Mouse (Mus musculus) adipocyte (in vitro differentiated cells): ENCODE measurements around the gene Tmem91.

ENCODE experiments used
- DNase-seq: peaks from one replicate; pipeline ENCODE4 v3.0.0-alpha.2; 2016; ENCODE audit warnings: low spot score

Tmem91 gene

GRCm38 (mm10) chr7:25699851-25700250 lies 24.9 kb upstream of the Tmem91 start:
- no peak for DNase-seq

DNA sequence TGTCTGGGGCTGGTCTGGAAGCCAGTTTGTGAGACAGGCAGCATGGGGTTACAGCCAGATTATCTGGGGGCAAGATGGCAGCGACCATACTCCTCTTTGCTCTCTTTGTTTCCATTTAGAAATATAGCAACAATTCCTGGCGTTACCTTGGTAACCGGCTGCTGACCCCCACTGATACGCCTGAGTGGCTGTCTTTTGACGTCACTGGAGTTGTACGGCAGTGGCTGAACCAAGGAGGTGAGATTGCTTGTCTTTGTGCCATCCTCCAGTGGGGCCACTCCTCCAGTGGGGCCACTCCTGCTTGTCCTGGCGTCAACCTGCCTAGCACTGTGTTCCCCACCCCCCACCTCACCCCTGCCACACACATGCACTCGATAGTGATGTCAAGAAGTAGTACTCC lies 19.1 kb upstream of the Tmem91 start:
- no peak for DNase-seq

- DNase-seq = no peak
Measured at GRCm38 (mm10) chr7:25690051-25690450, 15.1 kb upstream of the Tmem91 start.

GRCm38 (mm10) chr7:25689603-25690021 lies 14.6 kb upstream of the Tmem91 start:
- no peak for DNase-seq

DNA sequence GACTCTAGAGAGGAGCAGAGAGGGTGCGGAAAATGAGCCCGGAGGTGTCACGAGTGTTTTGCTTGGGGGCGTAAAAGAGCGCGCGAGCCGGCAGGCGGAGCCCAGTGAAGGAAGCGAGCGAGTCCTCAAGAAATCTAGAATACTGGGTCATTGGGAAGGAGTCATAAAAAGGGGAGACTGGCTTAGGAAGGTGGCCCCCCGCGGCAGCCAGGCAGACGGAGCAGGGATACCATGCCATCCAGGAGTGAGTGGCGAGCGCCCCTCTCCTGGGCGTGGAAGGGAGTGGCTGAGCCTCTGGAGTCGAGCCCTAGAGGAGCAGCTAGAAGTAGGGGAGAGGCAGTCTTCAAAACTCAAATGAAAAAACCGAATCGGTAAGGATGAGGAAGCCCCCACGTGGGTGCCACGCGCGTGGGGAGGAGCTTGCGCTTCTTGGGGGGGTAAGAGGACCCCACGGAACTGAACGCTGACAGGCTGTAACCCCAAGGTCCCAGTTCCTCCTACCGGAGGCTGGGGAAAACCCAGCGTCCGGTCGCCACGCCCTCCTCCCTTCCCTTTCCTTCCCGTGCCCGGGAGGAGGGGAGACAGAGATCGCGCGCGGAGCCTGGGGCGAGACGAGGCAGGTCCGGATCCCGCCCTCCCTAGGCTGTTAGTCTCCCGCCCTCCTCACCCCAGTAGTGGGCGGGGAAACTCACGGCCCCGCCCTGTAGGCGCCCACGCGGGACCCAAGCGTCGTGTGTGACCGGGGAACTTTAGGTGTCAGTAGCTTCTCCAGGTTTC lies 14.0 kb upstream of the Tmem91 start:
- DNase-seq = peak; percentile 71

DNA sequence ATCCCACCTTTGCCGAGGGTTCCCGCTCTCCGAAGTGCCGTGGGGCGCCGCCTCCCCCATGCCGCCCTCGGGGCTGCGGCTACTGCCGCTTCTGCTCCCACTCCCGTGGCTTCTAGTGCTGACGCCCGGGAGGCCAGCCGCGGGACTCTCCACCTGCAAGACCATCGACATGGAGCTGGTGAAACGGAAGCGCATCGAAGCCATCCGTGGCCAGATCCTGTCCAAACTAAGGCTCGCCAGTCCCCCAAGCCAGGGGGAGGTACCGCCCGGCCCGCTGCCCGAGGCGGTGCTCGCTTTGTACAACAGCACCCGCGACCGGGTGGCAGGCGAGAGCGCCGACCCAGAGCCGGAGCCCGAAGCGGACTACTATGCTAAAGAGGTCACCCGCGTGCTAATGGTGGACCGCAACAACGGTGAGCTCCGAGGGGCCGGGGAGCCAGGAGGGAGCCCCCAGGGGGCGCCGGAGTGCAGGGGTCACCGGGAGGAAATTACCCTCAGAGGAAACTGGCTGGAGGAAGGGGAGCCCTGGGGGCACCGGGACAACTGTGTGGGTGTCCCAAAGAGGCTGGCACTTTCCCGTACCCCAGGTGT lies 12.9 kb upstream of the Tmem91 start:
- DNase-seq = peak; percentile 14

- peak; percentile 64 for DNase-seq
Measured at GRCm38 (mm10) chr7:25686680-25687531, 11.9 kb upstream of the Tmem91 start, which contains the start of gene Tgfb1. Tgfb1 (plus strand) TSS chr7:25687002.

DNA sequence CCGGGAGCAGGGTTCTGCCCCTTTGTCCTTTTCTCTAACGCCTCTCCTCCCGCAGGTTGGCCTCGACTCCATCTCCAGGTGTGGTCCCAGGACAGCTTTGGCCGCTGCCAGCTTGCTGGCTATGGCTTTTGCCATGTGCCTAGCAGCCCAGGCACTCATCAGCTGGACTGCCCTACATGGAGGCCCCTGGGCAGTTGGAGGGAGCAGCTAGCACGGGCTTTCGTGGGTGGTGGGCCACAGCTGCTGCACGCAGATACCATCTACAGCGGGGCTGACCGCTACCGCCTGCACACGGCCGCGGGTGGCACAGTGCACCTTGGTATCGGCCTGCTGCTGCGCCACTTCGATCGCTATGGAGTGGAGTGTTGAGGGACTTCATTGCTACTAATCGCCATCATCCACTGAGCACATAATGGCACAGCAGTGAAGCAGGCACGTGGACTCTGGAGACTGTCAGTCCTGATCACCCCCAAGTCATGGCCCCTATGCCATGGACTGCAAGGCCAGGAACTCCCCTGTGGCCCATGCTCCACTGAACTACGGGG lies 11.0 kb upstream of the Tmem91 start:
- no peak for DNase-seq

GRCm38 (mm10) chr7:25684659-25685058 lies 9.7 kb upstream of the Tmem91 start:
- DNase-seq = no peak

DNA sequence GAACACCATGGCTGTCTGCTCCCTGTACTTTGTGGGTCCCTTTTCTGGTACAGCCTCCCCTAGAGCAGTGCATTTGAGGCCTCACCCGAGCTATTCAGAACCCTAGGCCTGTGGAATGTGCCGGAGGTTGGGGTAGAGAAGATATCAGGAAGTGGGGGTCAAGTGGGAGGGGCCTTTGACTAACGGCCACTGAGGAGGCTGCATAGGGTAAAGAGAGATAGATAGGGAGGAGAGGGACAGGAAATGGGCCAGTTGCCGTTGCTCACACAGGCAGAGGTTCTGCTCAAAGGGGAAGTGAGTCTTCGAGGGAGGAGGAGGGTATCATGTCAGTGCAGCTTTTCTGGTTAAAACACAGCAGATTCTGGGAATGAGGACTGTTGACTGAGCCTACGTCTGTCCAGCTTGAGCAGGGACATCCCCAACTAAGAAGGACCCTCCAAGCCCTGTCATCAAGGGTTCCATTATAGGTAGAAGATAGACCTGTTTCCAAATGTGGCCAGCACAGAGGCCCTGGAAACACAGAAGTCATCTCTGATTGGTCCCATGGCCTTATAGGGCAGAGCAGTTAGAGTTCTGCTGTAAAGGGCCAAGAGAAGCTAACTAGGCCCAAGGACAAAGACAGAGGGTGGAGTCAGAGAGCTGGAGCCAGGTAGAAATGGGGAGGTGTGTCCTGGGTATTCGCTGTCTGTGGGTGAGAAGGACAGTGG lies 8.7 kb upstream of the Tmem91 start:
- DNase-seq = no peak

DNA sequence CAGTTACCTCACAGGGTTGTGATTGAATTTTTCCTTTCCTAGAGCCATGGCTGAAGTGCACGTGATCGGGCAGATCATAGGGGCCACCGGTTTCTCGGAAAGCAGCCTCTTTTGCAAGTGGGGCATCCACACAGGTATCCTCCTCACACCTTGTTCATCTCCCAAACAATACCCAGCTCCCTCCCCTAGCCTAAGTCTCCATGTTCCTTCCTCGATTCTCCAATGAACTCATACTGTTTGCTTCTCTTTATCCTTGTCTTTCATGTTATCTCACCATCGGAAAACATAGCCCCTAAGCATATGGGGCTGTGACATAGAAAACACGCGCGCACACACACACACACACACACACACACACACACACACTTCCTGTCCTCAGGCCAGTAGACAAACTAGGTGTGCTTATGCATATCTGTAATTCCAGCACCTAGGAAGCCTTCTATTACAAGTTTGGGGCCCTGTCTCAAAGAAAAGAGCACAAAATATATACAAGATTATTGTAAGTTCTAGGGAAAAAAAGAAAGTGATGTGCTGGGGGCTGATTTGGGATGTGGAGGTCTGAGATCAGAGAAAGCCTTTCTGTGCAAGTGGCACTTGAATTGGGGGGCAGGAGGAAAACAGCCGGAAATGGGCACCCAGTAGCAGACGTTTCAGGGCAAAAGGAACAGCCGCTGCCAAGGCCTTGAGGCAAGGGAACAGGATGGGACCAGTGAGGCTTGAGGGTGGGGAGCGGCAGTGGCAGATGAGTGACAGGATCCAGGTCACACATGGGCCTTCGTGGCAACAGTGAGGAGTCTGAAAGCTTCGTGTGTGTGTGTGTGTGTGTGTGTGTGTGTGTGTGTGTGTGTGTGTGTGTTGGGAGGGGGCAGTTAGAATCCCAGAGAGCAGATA lies 6.6 kb upstream of the Tmem91 start:
- no peak for DNase-seq

- peak; percentile 94 for DNase-seq
Measured at GRCm38 (mm10) chr7:25680514-25681258, 5.7 kb upstream of the Tmem91 start, which contains the start of gene B9d2. B9d2 (plus strand) TSS chr7:25680780.

DNA sequence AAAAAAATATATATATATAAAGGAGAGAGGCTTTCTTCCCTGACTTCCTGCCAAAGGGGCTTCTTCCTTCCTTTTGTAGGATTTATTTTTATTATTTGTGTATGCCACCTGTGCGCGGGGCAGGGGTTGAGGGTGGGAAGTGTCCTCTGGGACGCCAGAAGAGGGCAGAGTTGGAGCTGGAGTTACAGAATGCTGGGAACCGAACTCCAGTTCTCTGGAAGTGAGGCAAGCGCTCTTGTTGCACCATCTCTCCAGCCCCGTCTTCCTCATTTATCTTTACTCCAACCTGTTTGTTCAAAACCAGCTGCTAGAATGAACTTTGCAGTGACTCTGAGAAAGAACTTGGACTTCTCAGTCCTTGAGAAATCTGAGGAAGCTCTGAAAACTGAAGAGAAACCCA lies 5.0 kb upstream of the Tmem91 start:
- peak; percentile 47 for DNase-seq

- DNase-seq = no peak
Measured at GRCm38 (mm10) chr7:25677013-25677412, 2.0 kb upstream of the Tmem91 start.

DNA sequence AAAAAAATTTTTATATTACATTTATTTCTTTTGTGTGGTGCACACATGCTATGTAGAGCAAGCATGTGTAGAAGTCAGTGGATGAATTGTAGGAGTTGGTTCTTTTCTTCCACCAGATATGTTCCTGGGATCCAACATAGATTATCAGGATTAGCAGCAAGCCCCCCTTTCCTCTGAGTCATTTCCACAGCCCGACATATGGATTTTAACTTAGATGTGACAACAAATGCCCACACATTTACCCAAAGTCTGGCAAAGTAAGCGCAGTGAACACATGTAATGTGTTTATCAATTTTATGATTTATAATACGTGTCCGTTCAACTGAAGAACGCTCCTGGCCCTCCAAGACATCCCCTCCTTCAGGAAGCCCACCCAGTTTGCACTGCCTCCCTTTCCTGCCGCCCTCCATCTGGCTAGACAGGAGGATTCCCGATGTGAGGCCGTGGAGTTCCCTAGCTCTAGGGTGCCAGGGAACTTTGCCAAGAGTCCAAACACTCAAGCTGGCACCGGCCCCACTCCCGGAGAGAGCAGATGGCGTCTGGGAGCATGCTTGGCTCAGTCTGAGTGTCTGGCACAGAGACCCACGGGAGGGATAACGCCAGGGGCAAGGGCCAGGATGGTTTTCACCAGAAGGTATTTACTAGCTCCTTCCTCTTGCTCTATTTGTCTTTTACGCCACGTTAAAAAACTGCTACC lies 1.3 kb upstream of the Tmem91 start:
- DNase-seq = peak; percentile 89

GRCm38 (mm10) chr7:25675405-25675804 lies 439 bp upstream of the Tmem91 start:
- DNase-seq = no peak

DNA sequence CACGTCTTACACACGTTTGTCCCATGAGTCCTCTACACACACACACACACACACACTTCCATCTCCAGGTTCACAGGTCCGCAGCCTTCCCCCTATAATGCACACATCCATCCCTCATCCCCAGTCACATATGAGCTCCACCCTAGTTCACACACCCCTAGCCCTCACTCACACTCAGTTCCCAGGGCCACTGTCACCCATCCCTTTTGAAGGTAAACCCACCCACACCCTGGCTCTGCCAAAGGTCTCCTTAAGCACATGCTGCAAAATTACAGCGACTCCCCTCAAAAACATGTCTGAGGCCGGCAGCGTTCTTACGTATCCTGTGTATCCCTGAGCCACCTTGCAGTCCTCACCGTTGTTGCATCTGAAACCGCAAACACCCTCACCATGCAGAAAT lies 669 bp downstream of the Tmem91 start:
- DNase-seq = no peak

DNA sequence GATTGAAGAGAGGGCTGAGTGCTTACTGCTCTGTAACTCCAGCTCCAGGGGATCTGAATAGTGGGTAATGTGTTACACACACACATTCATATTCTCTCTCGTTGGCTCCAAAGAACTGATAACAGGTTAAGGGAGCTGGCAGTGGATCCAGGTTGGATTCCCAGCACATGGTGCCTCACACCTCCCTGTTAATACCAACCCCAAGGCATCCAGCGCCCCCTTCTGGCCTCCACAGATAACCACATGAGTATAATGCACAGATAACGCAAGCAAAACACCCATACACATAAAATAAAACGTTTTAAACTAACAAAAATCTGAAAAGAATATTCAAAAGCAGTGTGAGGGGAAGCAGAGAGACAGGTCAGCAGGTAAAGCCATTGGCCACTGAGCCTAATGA lies 2.5 kb downstream of the Tmem91 start:
- no peak for DNase-seq

- no peak for DNase-seq
Measured at GRCm38 (mm10) chr7:25671686-25672085, 3.3 kb downstream of the Tmem91 start.
